Mouse (Mus musculus) testis, adult 2 months (tissue): ENCODE results near the gene Col25a1.

Experiments used
- CTCF ChIP-seq: fragments of 200-500 bp; IDR thresholded peaks from 2 replicates; pipeline ENCODE4 v1.5.1; 2012; ENCODE audit warnings: low read depth, mild to moderate bottlenecking, inconsistent platforms, low read length, moderate library complexity; ENCODE audit not compliant: control insufficient read depth, insufficient read depth, insufficient replicate concordance
- POLR2A ChIP-seq: fragments of 200-500 bp; IDR thresholded peaks from 2 replicates; pipeline ENCODE4 v1.6.1; 2012; ENCODE audit warnings: low read depth, mild to moderate bottlenecking, inconsistent platforms, low read length, moderate library complexity; ENCODE audit not compliant: control insufficient read depth

GRCm38 (mm10) chr3:130449864-130450263 is 318.6 kb downstream of the Col25a1 start:
- no peak for TF ChIP-seq POLR2A
- no peak for TF ChIP-seq CTCF
